8 mouse cellular contexts compared by ENCODE assay signal in the genomic region with DNA sequence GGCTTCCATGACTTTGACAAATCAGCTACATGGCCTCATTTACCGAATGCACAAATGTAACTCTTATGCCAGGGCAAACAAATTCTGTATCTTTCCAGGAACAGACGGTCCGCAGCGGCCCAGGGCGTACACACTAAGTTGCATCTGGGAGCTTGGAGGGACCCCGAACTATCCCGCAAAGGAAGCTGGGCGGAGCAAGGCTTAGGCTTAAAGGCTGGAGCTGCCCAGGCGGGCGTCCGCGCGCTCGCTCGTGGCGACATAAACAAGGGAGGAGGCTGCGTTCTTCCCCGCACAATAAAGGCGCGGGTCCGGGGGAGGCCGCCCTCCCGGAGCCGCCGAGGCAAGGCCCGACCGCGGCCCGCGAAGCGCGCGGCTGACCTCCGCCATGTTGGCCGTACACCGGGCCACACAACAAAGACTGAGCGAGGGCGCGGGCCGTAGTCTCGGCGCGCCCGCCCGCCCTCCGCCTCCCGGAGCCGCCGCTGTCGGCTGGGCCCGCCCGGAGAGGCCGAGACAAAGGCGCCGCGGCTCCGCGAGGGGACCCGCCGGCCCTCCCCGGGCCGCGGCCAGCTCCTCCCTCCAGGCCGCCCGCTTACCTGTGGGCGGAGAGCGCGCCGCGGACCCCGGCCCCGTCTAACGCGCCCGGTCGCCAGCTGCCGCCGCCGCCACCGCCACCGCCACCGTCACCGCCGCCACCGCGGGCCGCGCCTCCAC. TPM values are rescaled to one million over a fixed set of nuclear protein-coding genes. Genes with fewer than 3 reads are reported as not detected.
A peak's percentile ranks its signal among the peaks of the same experiment; 100 is the strongest.
DNase-seq lines count a peak whose midpoint lies in the region; ATAC-seq and TF ChIP-seq lines count a peak whose summit lies in the region.

Gene Gm10638, plus strand, starts transcription at position 479 of the 714 bp plus-strand sequence.
Gene Siah1a, minus strand, starts transcription at position 714 of the 714 bp plus-strand sequence.

- DNase-seq in urinary bladder, adult 18-20 months (ENCODE audit: low spot score in 2 of 2) = peak; percentile 63 to 78
- DNase-seq in urinary bladder, postnatal 10 days (ENCODE audit: low spot score) = no peak
- DNase-seq in heart, adult 8-10 months (ENCODE audit: low spot score) = peak; percentile 59
- DNase-seq in kidney, adult 2 months = peak; percentile 78
- peak; percentile 71 to 81 for DNase-seq in spleen, postnatal 10 days (ENCODE audit: low spot score in 2 of 2)

- no peak for TF ChIP-seq CTCF in kidney, adult 2 months (conservative IDR thresholded peaks at IDR 0.05; ENCODE audit: insufficient read depth, insufficient read length, low read depth, low read length)

- H3K4me1 ChIP-seq in embryonic facial prominence, embryonic 12.5 days = peaks cover 13% of the 10 kb centered on the region
- peaks cover 18% of the 10 kb centered on the region; the same call in 1 of the 2 replicates for H3K4me1 ChIP-seq in kidney, adult 2 months (ENCODE audit: control insufficient read depth, insufficient read depth, low read length)
- H3K4me1 ChIP-seq in limb, embryonic 15.5 days = peaks cover 7% of the 10 kb centered on the region
- peaks cover 35% of the 10 kb centered on the region for H3K4me1 ChIP-seq in midbrain, embryonic 16.5 days (ENCODE audit: control insufficient read depth, insufficient read depth, low read length)

- peak within 1 kb of the TSS; percentile 63 for H3K4me2 ChIP-seq in embryonic facial prominence, embryonic 12.5 days (replicated peaks)
- peak within 1 kb of the TSS; percentile 62 for H3K4me2 ChIP-seq in limb, embryonic 15.5 days
- peak within 1 kb of the TSS; percentile 88 for H3K4me2 ChIP-seq in midbrain, embryonic 16.5 days (ENCODE audit: low read length)

- no peaks in the 10 kb centered on the region for H3K9me3 ChIP-seq in embryonic facial prominence, embryonic 12.5 days
- H3K9me3 ChIP-seq in limb, embryonic 15.5 days = no peaks in the 10 kb centered on the region
- no peaks in the 10 kb centered on the region for H3K9me3 ChIP-seq in midbrain, embryonic 16.5 days (replicated peaks; ENCODE audit: control insufficient read depth, low read length, poor library complexity, severe bottlenecking)

- H3K36me3 ChIP-seq in embryonic facial prominence, embryonic 12.5 days = no peaks in the 10 kb centered on the region
- H3K36me3 ChIP-seq in kidney, adult 2 months (ENCODE audit: control insufficient read depth, insufficient read depth, low read length) = no peaks in the 10 kb centered on the region
- no peaks in the 10 kb centered on the region for H3K36me3 ChIP-seq in limb, embryonic 15.5 days
- H3K36me3 ChIP-seq in midbrain, embryonic 16.5 days (ENCODE audit: control insufficient read depth, insufficient read depth, low read length) = no peaks in the 10 kb centered on the region

- TF ChIP-seq POLR2A in kidney, adult 2 months (IDR thresholded peaks at IDR 0.05; ENCODE audit: low read depth, low read length) = no peak

- H3K9ac ChIP-seq in embryonic facial prominence, embryonic 12.5 days = peak within 1 kb of the TSS; percentile 99
- H3K9ac ChIP-seq in limb, embryonic 15.5 days = peak within 1 kb of the TSS; percentile 92
- H3K9ac ChIP-seq in midbrain, embryonic 16.5 days (ENCODE audit: low read depth, low read length) = peak within 1 kb of the TSS; percentile 99

- ATAC-seq in embryonic facial prominence, embryonic 12.5 days (ENCODE audit: insufficient number of reproducible peaks, insufficient read depth, low FRiP score, low TSS enrichment) = peak; percentile 76
- peak; percentile 70 for ATAC-seq in limb, embryonic 15.5 days (ENCODE audit: insufficient number of reproducible peaks, low FRiP score, low TSS enrichment, low read depth)
- peak; percentile 83 for ATAC-seq in midbrain, embryonic 16.5 days

- no peaks in the 10 kb centered on the region for H3K27me3 ChIP-seq in embryonic facial prominence, embryonic 12.5 days
- no peaks in the 10 kb centered on the region for H3K27me3 ChIP-seq in kidney, adult 2 months (replicated peaks; ENCODE audit: control insufficient read depth, insufficient read depth, low read length)
- no peaks in the 10 kb centered on the region for H3K27me3 ChIP-seq in limb, embryonic 15.5 days
- H3K27me3 ChIP-seq in midbrain, embryonic 16.5 days (ENCODE audit: control insufficient read depth, insufficient read depth, low read depth, low read length) = no peaks in the 10 kb centered on the region

- peak within 1 kb of the TSS; percentile 90 for H3K4me3 ChIP-seq in embryonic facial prominence, embryonic 12.5 days
- peak within 1 kb of the TSS; percentile 76 for H3K4me3 ChIP-seq in kidney, adult 2 months (ENCODE audit: insufficient read depth, low read depth, low read length)
- H3K4me3 ChIP-seq in limb, embryonic 15.5 days = peak within 1 kb of the TSS; percentile 87
- H3K4me3 ChIP-seq in midbrain, embryonic 16.5 days (ENCODE audit: low read depth, low read length) = peak within 1 kb of the TSS; percentile 90

- peak within 1 kb of the TSS; percentile 98 for H3K27ac ChIP-seq in embryonic facial prominence, embryonic 12.5 days
- peak within 1 kb of the TSS; percentile 91 for H3K27ac ChIP-seq in kidney, adult 2 months (ENCODE audit: insufficient read depth, low read depth, low read length)
- peak within 1 kb of the TSS; percentile 97 for H3K27ac ChIP-seq in limb, embryonic 15.5 days
- peak within 1 kb of the TSS; percentile 98 for H3K27ac ChIP-seq in midbrain, embryonic 16.5 days (ENCODE audit: low read length)

- WGBS in embryonic facial prominence, embryonic 12.5 days = under 1% methylated on average over 58 of the region's 88 CpGs
- WGBS in kidney, adult 2 months = under 1% methylated on average over 52 of the region's 88 CpGs
- WGBS in limb, embryonic 15.5 days = under 1% methylated on average over 64 of the region's 88 CpGs
- WGBS in midbrain, embryonic 16.5 days = under 1% methylated on average over 58 of the region's 88 CpGs

RNA-seq across cellular contexts. Expression of gene Gm10638, which starts in this region (rescaled TPM):
- 8.8 TPM in 2 replicates for polyA plus RNA-seq in embryonic facial prominence, embryonic 12.5 days (2016; fragmentation: Nextera tagmentation; extraction: Ambion mirVana)
- total RNA-seq in heart, adult 8-10 months (2022) = 1 to 10 TPM; 1.8 to 4.4 (median 3.0) TPM
- 1.5 and 2.2 TPM in 2 replicates for polyA plus RNA-seq in kidney, adult 2 months (2012; rRNA removed)
- 4.0 and 4.4 TPM in 2 replicates for polyA plus RNA-seq in limb, embryonic 15.5 days (2015; fragmentation: Nextera tagmentation; extraction: Ambion mirVana)
- polyA plus RNA-seq in midbrain, embryonic 16.5 days (2015; fragmentation: Nextera tagmentation; extraction: Ambion mirVana) = 5.5 and 6.8 TPM in 2 replicates

RNA-seq across cellular contexts. Expression of gene Siah1a, which starts in this region (rescaled TPM):
- polyA plus RNA-seq in embryonic facial prominence, embryonic 12.5 days (2016; fragmentation: Nextera tagmentation; extraction: Ambion mirVana) = 74.1 and 74.5 TPM in 2 replicates
- 10 to 100 TPM; 11.1 to 14.3 (median 12.8) TPM for total RNA-seq in heart, adult 8-10 months (2022)
- polyA plus RNA-seq in kidney, adult 2 months (2012; rRNA removed) = 18.4 and 19.8 TPM in 2 replicates
- polyA plus RNA-seq in limb, embryonic 15.5 days (2015; fragmentation: Nextera tagmentation; extraction: Ambion mirVana) = 38.6 and 41.6 TPM in 2 replicates
- polyA plus RNA-seq in midbrain, embryonic 16.5 days (2015; fragmentation: Nextera tagmentation; extraction: Ambion mirVana) = 71.9 and 79.0 TPM in 2 replicates
